Mouse (Mus musculus) embryo, embryonic 10.5 days (tissue): ENCODE data around the gene Mrpl36.

Experiments used
- DNase-seq: peaks from one replicate; pipeline ENCODE4 v3.0.0-alpha.2; 2015; ENCODE audit warnings: low spot score

The Mrpl36 gene

DNA sequence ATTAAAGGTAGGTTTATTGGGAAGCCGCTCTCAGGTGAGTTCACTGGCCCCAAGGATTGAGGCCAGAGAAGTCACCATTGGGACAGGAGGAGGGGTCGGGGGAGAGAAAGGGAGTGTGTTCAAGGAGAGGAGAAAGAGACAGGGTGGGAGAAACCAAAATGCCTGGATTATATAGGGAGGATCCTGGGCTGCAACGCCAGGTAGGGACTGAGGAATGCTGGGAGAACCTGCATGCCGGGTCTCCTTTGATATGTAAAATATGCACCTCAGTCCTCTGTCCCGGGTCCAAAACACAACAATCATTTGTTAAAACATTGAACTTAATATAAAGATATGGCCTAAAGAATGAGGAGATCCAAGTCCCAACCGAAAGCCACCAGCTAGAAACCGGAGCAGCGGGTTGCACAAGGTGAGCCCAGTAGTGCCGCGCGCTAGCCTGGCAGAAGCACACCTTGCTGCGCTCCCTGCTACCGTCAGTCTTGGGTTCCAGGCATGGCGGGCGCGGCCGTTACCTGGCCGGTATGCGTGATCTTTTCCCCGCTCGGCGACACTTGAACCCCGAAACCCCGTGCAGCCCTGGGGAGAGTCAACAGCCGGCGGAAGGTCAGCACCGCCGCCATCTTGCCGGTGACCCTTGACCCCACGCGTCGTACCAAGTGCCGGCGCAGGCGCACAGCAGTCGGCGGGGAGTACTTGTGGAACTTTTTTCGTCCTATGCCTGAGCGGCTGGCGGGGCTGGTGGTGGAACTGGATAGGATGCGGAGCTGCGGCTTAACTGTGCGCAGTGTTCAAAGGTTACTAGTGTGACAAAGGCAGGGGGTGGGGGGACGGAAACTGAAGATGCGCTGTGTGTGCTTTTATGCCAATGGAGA, at the start of gene Mrpl36, which contains the start of gene Ndufs6:
Gene Mrpl36, plus strand, starts transcription at position 687 of the 872 bp plus-strand sequence.
Gene Ndufs6, minus strand, starts transcription at position 716 of the 872 bp plus-strand sequence.
- DNase-seq, result peak; percentile 94

DNA sequence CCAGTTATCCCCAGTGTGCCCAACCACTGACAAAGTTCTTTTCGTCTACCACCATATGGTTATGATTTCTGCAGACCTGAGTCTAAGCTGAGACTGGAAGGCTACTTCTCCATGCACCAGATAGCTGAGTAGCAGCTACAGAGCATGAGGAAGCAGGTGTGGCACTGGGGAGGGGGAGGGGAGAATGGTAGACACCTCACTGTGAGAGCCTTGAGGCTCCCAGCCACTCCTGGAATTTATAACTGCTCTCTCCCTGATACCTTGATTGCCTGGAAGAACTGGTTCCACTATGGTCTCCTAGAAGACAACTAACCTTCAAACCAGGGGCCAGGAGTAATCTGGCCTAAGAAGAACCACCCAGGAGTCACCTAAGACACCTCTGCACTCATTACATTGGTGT, 49.1 kb upstream of the Mrpl36 start:
- no peak for DNase-seq

DNA sequence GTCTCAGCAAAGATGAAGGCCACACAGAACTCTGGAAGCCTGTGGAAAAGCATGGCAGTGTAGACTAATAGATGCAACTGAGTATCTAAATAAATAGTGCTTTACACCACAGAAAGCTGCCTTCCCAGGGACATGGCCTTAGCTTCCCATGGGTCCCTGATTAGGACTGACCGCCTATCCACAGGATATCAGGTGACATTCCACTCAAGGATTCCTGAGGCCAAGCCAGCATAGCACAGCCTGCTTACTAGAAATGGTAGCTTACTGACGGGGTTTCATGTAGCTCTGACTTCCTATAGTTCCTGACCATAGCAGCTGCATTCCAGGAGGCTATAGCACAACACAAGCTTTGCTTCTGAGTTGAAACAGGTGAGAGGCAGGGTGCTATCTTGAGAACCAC, 45.9 kb upstream of the Mrpl36 start:
- no peak for DNase-seq

DNA sequence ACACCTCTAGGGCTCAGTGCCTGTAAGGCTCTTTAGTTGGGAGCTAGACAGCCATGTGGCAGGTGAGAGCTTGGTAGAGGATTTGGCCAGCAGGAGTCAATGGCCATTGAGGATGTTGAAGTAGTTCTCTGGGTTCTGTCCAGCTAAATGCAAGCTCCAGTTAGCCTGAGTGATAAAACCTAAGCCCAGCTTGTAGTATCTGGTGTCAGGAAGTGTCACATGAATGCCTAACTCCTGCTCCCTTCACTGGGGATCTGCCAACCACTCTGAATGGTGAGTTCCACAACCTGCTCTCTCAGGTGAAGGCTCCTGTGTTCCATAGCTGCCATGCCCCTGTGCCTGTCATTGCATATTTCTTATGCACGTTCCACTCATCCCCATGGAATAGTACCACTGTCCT, 44.8 kb upstream of the Mrpl36 start:
- DNase-seq, result no peak

DNA sequence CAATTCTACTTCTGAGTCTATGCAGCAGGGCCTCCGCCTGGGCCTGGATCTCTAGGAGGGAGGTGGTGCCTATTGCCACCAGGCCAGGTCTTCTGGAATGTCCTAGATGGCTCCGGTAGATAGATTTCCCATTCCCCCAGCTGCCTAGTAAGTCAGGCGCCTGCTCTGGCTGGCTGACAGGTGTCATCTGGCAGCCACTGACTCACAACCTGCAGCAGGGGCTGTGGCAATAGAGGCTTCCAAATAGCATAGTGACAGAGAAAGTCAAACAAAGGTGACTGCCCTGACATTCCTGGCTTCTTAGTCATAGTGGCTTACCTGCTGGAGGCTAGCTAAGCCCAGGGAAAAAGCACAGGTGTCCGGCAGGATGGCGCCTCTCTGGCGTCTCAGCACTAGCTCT, 38.1 kb upstream of the Mrpl36 start:
- no peak for DNase-seq

DNA sequence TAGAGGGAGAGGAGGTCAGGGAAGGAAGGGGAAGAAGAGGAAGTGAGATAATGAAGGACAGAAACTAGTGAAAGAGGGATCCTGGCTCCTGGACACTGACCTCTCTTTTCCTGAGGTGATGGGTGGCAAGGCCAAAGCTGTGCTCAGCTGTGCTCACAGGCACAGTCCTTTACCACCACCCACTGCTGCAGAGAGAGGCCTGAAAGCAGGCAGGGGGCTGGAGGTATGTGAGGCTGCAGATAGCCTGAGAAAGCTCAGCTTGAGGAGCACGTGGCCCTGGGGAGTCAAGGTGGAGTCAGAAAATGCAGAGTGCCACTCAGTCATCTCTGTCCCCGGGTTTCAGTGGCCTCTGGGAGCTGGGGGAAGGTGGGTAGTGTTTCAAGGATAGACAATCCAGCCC, 37.2 kb upstream of the Mrpl36 start:
- no peak for DNase-seq

DNA sequence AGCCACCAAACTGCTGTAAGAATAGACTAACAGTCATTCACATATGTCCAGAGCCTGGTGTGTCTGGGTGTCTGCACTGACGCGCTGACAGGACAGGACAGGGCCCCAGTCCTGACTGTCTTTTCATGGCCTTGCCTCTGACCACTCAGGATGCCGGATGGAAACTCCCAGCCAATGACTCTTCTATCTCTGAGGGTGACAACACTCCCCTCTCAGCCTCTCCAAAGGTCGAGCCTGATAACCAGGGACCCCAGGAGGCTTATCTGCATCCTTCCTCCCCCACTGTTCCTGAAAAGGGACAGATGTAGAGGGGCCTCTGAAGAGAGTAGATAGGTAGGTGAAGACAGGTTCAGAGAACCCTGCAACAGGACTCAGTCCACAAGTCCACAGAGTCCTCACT, 29.6 kb upstream of the Mrpl36 start:
- no peak for DNase-seq

DNA sequence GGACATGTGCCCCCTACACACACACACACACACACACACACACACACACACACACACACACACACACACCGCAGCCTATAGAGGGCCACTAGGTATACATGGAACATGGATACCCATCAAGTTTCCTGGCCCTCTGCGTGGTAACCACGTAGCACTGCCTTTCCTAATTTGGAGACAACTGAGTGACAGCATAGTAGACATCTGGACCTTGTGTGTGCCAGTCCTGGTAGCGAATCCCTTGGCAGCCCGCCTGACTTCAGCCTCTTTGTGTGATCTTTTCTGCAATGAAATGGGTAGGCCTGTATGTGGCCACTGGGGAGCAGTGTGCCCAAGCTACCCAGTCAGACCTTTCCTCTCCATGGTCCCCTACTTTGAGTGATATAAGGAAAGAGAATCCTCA, 29.0 kb upstream of the Mrpl36 start:
- DNase-seq, result no peak

DNA sequence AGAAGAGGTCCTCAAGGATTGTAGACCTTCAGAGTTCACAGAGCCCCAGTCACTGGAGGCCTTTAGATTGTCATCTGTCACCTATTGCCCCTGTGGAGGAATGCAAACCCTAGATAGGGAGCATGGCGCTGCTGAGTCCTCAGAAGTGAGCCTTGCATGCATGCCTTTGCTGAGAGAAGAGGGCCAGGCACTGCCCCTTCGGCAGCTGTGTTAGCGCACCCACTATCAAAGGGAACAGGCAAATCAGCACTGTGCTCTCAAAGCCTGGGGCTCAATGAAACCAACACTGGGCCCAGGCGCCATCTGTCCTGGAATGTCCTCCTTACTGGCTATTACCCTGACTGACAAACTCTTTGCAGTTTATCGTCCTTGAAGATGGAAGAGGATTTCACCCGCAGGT, 23.6 kb upstream of the Mrpl36 start:
- peak; percentile 18 for DNase-seq

DNA sequence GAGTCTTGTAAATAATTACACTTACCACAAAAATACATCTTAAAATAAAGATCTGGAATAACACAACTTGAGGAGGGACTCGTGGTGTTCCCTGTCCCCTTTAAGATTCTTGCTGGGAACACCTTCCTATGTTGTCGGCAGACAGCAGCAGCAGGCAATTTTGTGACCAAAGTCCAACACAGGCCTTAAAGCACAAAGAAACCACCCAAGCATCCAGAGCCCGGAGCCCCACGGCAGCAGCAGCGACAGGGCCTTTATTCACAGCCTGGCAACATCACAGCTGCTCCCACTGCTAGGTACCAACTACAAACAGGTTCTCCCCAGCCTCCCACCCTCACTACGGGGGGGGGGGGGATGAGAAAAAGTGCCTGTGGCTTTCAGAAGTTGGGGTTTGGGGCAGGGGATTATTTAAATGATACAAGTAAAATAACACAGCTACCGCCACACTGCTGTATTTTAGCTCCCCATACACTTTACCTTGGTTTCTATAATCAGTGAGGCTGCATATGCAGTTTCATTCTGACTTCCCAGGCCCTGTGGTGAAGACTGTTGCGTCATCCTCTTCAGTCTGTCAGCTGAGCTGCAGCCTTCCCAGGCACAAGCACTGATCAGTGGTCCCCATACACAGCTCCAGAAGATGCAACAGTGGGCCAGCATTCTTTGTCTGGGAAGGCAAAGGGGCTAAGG, 22.8 kb upstream of the Mrpl36 start:
- DNase-seq, result peak; percentile 29

DNA sequence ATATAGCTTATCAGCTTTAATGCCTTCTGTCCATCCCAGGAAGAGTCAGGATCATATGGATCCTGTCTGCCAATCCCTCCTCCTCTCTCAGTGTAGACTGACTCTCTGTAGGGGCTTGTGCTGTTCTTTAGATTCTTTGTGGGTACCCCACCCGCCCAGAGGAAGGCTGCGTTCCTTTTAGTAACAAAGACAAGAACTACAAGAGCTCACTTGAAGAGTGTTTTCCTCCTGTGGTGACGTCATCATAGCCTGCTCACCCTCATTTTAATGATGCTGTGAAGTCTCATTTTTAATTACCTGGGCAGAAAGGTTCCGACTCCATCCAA, 22.3 kb upstream of the Mrpl36 start:
- no peak for DNase-seq

DNA sequence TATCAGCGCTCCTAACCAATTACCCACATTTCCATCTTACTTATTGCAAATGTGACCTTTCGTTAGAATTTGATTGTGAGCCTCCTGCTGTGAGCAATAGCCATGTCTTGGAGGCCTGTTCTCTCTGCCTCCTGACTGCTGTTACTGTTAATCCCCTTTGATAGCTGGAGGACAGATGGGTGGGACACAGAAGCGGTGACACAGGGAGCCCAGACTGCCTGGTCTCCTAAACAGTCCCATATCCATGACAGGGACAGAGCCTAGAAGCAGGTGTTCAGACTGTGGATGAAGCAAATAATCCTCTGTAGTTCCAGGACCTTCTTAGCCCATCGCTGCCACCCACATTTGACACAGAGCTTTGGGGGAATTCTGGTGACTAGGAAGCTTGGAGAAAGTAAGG, 21.9 kb upstream of the Mrpl36 start:
- no peak for DNase-seq

DNA sequence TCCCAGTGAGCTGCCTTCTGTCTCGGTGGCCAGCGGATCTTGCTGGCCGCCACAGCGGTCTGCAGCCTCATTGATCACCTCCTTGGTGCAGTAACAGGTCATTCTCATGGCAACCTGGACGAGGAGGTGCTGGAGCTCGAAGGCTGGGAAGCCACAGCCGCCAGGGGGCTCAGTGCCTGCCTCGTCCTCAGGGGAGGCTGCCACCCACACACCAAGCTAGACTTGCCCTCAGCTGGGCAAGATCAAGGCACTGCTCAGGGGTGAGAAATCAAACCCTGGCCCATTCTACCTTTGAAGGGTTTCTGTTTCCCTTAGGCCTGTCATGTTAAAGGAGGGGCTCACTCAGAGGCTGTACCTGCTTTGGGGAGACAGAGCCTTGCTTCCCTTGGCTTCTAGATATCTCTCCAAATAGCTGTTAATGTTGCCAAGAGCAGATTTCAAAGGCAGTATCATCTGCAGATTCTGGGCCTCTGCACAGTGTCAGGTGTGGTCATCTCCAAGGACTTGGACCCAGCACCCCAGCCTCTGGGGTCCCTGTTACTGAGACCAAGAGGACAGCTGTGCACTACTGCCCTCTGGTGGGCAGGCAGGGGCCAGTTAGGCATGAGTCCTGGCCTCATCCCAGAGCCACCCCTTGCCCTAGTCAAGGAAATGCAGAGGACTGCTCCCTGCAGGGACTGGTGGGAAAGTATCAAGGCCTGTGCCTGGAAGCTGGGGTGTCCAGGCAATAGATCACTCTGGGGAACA, 18.0 kb upstream of the Mrpl36 start:
- DNase-seq, result peak; percentile 80

DNA sequence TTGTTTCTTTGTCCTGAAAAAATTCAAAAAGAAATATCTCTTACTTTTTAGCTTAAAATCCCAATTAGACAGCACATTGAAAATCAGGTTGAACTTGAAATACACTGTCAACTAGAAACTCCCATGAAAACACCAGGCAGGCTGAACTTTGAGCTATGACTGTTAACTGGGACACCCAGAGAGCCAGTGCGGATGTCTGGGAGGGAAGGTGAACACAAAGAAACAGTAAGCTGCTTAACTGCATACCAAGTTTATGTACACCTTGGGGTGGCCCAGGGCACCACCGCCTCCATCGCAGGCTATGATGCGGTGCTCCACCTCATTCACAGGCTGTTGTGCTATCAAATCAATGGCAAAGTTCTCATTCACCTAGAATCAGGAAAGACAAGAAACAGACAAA, 8.3 kb upstream of the Mrpl36 start:
- DNase-seq, result no peak

DNA sequence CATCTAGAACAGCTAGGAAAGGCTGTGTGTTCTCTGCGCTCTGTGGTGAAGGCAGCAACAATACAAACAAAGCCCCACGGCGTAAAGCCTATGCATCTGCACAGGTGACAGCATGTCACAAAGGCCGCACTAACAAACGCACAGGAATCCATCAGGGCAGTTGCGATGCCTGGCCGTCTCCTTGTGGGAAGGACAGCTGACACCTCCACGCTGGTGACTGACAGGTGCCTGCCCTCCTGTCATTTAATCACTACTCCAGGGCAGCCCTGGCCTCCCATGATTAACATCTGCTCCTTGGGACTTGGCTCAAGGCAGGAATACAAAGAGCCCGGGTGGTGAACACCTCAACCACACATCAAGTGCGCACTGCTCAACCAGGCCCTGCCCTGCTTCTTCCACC, 5.7 kb upstream of the Mrpl36 start:
- DNase-seq, result no peak

DNA sequence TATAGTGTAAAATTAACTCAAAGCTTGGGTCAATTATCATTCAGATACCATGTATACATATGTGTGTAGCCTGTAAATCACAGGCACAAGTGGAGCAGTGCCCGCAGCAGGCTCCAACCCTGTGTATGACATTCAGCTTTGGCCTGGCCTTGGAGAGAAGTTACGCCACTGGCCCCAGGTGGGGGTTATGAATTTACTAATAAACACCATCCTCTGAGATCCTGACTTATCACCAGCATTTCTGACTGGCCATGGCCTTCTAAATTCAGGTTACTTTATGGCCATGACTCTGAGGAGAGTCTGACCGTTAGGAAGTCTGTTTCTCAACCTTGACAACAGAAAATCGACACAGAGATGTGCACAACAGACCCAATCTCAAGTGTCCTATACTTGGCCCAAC, 4.9 kb upstream of the Mrpl36 start:
- no peak for DNase-seq

DNA sequence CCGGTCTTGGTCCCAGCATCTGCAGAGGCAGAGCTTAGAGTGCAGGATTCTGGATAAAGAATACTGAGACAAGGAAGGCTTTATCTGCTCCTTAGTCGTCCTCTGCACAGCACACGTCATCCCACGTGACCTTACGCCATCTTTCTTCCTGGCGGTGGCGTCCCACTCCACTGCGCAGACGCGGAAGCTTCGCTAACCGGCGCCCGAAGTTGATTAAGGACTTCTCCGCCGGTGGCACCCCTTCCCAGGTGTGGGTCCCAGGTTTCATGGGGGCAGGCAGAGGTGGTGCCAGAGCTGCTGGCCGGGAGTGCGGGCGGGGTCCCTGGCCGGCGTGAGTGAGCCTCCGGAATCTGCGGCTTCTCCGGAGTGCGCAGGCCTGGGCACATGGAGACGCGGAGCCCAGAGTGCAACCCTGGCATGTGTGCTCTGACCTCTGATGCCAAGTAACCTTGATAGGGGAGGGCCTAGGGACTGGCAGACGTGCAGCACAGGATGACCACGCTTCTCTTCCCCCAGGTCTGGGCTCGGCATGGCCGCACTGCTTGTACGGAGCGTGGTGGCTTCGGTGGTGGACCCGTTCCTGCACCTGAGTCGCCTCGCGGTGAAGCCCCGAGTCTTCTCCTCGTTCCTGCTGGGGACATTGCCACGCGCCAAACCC, 2.7 kb downstream of the Mrpl36 start:
- DNase-seq, result peak; percentile 90

DNA sequence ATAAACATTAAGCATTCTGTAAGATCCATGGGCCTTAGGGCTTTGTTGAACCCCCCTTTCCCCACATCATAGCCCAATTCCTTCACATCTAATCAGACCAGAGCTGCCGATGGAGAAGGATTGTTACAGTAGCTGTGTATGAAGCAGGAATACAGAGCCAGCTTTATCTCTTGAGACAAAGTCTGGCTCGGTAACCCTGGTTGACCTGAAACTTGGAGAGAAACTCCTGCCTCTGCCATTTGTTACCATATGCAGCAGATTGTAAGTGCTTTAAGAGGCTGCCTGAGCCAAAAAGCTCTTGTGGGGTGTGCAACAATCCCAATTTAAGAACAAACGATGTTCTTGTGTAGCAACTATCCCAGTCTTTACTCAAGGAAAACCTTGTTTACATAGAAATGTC, 3.4 kb downstream of the Mrpl36 start:
- no peak for DNase-seq

DNA sequence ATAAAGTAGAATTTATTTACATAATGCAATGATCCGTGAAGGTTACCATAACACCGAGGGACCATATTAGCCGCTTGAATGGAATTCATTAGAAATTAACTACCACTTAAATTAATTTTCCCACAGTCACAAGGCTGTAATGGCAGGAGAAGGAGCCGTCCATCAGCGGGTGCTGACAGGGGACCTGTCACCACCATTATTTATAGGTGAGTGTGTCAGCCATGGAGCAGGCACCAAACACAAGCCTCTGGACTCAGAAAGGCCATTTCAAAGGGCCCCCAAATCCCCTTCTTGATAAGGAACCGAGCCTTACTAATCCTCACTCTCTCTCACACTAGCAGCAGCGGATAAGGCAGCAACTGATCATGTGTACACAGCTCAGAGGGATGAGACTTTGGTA, 8.4 kb downstream of the Mrpl36 start:
- peak; percentile 25 for DNase-seq

DNA sequence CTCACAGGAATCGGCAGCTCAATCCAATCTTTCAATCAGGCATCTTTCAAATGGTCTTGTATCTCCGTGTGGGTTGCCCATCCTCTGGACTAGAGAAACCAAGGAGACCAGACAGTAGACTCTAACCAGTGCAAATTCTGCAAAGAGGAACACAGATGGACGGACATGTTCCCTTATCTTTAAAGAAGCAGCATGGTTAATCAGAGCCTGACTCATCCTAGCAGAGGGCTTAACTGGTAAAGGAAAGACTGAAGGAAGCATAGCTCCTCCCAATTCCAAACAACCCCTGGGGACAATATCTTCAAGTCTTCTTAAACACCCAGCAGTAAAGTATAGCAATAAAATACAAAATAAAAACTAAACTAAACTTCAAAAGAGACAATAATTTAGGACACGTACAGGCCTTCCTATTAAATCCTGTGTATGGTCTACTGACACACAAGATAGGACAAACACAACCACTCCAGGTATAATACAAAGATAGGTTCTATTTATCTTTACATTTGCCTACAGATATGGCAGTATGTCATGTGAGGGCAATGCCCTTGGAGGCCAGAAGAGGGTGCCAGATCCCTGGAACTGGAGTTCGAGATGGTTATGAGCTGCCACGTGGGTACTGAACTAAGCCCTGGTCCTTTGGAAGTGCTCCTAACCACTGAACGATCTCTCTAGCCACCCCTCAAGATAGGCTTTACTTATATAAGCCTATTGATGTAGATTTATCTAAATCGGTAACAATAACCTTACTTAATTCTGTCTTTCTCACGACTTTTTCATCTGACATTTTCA, 17.0 kb downstream of the Mrpl36 start:
- peak; percentile 28 for DNase-seq

DNA sequence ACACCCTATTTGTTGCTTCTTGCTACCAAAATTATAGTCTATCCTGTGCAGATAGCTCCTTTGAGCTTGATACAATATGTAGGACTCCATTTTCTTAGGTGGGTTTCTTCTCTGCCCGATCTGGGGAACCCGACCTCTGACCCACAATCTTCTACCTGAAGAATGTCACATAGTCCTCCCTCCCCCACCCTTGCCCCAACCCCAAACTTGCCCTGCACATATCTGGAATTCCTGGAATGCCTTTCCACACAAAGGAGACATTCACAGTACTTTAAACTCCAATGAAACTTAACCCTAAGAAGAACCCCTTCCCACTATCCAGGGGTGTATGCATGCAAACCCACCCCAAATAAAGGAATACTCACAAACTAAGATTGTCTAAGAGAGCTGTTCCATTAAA, 17.8 kb downstream of the Mrpl36 start:
- DNase-seq, result peak; percentile 67

DNA sequence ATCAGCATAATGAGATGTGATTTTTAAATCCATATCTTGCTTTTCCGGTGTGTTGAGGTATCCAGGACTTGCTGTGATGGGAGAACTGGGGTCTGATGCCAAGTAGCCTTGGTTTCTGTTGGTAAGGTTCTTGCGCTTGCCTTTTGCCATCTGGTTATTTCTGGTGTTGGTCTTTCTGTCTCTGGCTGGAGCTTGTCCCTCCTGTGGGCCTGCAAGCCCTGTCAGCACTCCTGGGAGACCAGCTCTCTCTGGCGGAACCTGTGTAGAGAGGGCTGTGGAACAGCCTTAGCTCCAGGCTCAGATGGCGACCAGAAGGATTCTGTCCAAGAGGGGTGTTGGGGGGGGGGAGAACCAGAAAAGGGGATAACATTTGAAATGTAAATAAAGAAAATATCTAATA, 18.4 kb downstream of the Mrpl36 start:
- DNase-seq, result peak; percentile 13
